Mouse (Mus musculus): Measurements from ENCODE around the gene Apoe.

DNA sequence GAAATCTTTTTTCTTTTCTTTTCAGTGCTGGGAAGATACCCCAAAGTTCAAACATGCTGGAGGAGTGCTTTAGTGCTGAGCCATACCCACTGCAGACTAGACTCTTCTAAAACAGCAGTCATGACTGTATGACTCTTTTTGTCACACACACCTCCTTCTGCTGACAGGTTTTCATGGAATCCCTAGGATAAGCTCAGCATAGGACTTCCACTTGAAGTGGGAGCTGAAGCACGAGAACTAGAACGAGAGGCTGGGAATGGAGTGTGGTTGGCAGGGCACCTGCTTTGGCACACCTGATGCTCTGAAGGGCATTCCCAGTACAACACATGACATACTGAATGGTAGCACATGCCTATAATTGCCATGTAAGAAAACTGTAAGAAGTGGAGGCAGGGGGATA, 46.4 kb downstream of the Apoe start:
- no peak for TF ChIP-seq MAFK (IDR thresholded peaks at IDR 0.05; ENCODE audit: insufficient replicate concordance, low read length)
- TF ChIP-seq CTCF (conservative IDR thresholded peaks at IDR 0.05 in 1 of 2, IDR thresholded peaks at IDR 0.05 in 1 of 2; ENCODE audit: low read depth in 2 of 2, low read length in 2 of 2) = no peak
- no peak for TF ChIP-seq MEF2A (IDR thresholded peaks at IDR 0.05; ENCODE audit: borderline replicate concordance, low read depth, low read length)
- no peak for TF ChIP-seq CHD2 (IDR thresholded peaks at IDR 0.05; ENCODE audit: low read length)
- no peak for TF ChIP-seq USF1 (IDR thresholded peaks at IDR 0.05; ENCODE audit: low read depth, low read length)
- no peak for TF ChIP-seq POLR2A (IDR thresholded peaks at IDR 0.05; ENCODE audit: low read depth, low read length)
- no peak for TF ChIP-seq JUND (conservative IDR thresholded peaks at IDR 0.05; ENCODE audit: low read depth, low read length)
- TF ChIP-seq EP300 (IDR thresholded peaks at IDR 0.05; ENCODE audit: low read length) = no peak
- no peak for TF ChIP-seq MAX (IDR thresholded peaks at IDR 0.05; ENCODE audit: low read length)
- no peak for TF ChIP-seq GABPA (IDR thresholded peaks at IDR 0.05; ENCODE audit: insufficient replicate concordance, low read depth, low read length)
- TF ChIP-seq ZKSCAN1 (IDR thresholded peaks at IDR 0.05; ENCODE audit: borderline replicate concordance, low read depth, low read length) = no peak
- no peak for TF ChIP-seq SMC3 (IDR thresholded peaks at IDR 0.05; ENCODE audit: low read depth, low read length)
